Mouse (Mus musculus) cerebellum, postnatal 4 days (tissue): ENCODE data around the gene Kcnip3.

Experiments
- DNase-seq, 2 experiments: peaks; one replicate each; pipeline ENCODE4 v3.0.0; 2022; ENCODE audit warnings: low spot score in 2 of 2, mixed read lengths in 1 of 2

Kcnip3 gene

GRCm38 (mm10) chr2:127518273-127518672, 3.6 kb downstream of the Kcnip3 start:
- no peak for DNase-seq

- no peak for DNase-seq
Measured at GRCm38 (mm10) chr2:127517081-127517480, 4.8 kb downstream of the Kcnip3 start.

GRCm38 (mm10) chr2:127514380-127515124, 7.3 kb downstream of the Kcnip3 start:
- no peak for DNase-seq

- DNase-seq: no peak
Measured at GRCm38 (mm10) chr2:127513244-127513643, 8.7 kb downstream of the Kcnip3 start.

GRCm38 (mm10) chr2:127511426-127511825, 10.5 kb downstream of the Kcnip3 start:
- DNase-seq: no peak

GRCm38 (mm10) chr2:127507967-127508660, 13.8 kb downstream of the Kcnip3 start:
- peak in 1 of 2 experiments; percentile 67 for DNase-seq

- DNase-seq: peak; percentile 79 to 91
Measured at GRCm38 (mm10) chr2:127507077-127507774, 14.7 kb downstream of the Kcnip3 start.

GRCm38 (mm10) chr2:127506131-127506632, 15.7 kb downstream of the Kcnip3 start:
- DNase-seq: no peak

GRCm38 (mm10) chr2:127505196-127505595, 16.7 kb downstream of the Kcnip3 start:
- no peak for DNase-seq

- no peak for DNase-seq
Measured at GRCm38 (mm10) chr2:127503751-127504549, 17.9 kb downstream of the Kcnip3 start.

GRCm38 (mm10) chr2:127501061-127501460, 20.8 kb downstream of the Kcnip3 start:
- DNase-seq: peak in 1 of 2 experiments; percentile 64

GRCm38 (mm10) chr2:127498750-127499149, 23.1 kb downstream of the Kcnip3 start:
- DNase-seq: no peak

GRCm38 (mm10) chr2:127496321-127496720, 25.6 kb downstream of the Kcnip3 start:
- DNase-seq: no peak

GRCm38 (mm10) chr2:127484476-127485170, 37.3 kb downstream of the Kcnip3 start:
- peak in 1 of 2 experiments; percentile 76 for DNase-seq

GRCm38 (mm10) chr2:127483001-127483400, 38.9 kb downstream of the Kcnip3 start:
- no peak for DNase-seq

GRCm38 (mm10) chr2:127482533-127482911, 39.4 kb downstream of the Kcnip3 start:
- DNase-seq: peak in 1 of 2 experiments; percentile 23

GRCm38 (mm10) chr2:127481841-127482532, 39.9 kb downstream of the Kcnip3 start:
- no peak for DNase-seq

- DNase-seq: no peak
Measured at GRCm38 (mm10) chr2:127479763-127480162, 42.1 kb downstream of the Kcnip3 start.

- no peak for DNase-seq
Measured at GRCm38 (mm10) chr2:127479210-127479609, 42.7 kb downstream of the Kcnip3 start.

GRCm38 (mm10) chr2:127472279-127472678, 49.6 kb downstream of the Kcnip3 start:
- DNase-seq: no peak
